Mouse (Mus musculus): Measurements from ENCODE around the gene Gm42878.

Gm42878 gene

DNA sequence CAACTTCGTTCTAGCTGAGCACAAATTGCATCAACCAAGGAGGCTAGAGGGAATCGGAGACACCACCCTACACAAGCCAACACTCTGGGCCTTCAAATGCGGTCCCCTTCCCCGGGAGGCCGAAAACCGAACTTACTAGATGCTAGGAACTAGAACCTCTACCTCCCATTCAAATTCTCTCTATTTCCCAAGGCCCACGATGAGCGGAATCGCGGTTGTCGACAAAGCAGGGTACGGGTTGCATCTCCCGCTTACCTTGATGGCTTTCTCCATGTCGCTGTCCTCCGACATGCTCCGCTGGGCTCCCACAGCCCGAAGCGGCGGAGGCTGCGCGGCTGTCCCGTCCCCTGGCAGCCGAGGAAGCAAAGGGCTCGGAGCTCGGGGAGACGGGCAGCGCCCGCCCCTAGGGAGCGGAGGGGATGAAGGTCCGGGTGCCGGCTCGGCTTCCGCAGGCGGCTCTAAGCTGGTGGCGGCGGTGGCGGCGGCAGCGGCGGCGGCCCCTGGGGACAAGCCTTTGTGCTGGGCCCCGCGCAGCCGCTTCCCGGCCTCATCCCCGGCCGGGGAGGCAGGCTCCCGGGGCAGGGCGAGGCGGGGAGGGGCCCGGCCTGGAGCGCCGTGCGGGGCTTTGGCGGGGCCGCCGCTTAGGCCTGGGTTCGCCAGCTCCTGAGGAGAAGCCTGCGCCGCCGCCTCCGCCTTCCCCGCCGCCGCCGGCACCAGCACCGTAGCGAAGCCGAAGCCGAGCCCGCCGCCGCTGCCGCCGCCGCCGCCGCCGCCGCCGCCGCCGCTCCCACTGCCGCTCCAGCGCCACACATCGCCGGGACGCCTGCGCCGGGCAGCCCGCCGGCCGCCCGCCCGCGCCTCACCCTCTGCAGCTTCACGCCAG lies at the start of gene Gm42878, which contains the start of gene Adam1a:
Gm42878 (minus strand) TSS at position 573 of the 883 bp plus-strand sequence.
Adam1a (minus strand) TSS at position 573 of the 883 bp plus-strand sequence.
- no peak for DNase-seq (ENCODE audit: low read depth)

DNA sequence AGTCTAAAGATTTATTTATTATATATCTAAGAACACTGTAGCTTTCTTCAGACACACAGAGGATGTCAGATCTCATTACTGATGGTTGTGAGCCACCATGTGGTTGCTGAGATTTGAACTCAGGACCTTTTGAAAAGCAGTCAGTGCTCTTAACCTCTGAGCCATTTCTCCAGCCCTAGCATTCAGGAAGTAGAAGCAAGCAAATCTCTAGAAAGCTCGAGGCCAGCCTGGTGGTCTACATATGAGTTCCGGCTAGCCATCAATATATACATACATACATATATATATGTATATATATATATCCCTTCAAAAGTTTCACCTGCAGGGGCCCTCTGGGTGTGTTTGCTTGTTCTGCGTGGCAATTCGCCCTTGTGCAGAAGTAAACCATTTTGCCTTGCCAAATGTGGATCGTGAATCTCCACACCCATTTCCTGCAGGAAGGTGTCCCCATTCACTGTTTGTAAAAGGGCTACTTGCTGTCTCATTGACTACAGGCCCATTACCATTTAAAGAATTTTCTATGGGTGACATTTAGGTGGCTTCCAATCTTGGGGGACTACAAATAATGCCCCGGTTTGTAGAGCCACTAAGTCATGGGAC lies 49.5 kb upstream of the Gm42878 start:
- no peak for DNase-seq (ENCODE audit: low read depth)

DNA sequence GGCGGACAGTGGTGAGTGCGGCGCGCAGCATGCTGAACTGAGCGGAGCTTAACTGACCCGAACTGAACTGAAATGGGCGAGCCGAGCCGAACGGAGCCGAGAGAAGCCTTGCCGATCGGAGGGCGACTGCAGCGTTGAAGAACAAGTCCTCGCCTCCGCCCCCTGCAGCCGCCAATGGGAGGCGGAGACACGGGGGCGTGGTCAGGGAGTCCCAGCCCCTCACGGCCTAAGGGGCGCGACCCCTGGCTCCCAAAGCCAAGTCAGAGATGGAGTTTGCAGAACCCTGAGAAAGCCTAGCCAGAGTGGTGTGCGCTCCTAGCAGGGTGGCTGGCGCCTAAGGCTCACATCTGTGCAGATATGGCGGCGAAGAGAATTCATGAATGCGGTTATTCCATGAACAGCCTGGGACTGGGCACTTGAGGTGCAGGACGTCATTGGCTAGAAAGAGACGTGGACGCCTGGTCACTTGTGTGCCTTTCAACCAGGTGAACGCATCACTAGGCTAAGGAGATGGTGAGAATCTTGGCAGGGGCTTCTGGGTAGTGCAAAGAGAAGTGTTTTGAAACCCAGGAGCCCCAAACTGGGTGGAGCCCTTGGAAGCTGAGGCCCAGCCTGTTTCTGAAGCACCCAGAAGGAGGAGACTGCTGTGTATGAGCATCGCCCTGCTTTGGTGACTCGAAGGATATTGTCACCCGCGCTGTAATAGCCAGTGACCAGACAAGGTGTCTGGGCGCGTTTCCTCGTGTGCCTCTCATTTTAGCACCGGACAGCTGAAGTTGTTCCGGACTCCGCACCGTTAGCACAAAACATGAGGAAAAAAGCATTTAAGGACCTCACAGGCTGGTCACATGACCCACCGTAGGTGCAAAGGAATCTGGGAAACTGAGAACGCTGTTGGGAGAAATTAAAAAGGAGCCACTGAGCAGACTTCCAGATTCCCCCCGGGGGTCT lies 48.4 kb upstream of the Gm42878 start, which contains the start of gene Aldh2:
Aldh2 (minus strand) TSS at position 374 of the 951 bp plus-strand sequence.
- peak; percentile 90 for DNase-seq (ENCODE audit: low read depth)

DNA sequence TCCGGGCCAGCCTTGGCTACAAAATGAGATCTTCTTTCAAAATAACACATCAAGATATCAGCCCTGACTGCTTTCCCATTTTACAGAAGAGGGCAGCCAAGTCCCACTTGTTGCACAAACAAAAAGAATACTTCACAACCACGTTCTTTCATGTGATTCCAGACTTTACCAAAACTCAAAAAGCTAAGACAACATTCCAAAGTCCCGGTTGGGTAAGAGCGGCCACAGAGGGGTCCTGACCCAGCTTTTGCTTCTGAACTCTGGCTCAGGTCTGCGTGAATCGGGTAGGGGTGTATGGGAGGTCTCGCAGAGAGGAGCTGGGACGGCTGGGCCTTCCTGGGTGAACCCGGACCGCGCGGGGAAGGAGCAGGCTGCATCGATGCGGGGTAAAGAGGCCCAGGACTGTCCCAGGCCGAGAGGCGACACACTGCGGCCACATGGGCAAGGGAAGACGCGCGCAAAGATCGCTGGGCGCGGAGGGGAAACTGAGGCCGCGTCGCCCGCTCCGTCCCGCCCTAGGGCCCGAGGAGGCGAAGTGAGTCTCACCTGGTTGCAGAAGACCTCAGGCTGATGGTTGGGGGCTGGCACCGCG lies 47.6 kb upstream of the Gm42878 start:
- DNase-seq (ENCODE audit: low read depth) = peak; percentile 49

DNA sequence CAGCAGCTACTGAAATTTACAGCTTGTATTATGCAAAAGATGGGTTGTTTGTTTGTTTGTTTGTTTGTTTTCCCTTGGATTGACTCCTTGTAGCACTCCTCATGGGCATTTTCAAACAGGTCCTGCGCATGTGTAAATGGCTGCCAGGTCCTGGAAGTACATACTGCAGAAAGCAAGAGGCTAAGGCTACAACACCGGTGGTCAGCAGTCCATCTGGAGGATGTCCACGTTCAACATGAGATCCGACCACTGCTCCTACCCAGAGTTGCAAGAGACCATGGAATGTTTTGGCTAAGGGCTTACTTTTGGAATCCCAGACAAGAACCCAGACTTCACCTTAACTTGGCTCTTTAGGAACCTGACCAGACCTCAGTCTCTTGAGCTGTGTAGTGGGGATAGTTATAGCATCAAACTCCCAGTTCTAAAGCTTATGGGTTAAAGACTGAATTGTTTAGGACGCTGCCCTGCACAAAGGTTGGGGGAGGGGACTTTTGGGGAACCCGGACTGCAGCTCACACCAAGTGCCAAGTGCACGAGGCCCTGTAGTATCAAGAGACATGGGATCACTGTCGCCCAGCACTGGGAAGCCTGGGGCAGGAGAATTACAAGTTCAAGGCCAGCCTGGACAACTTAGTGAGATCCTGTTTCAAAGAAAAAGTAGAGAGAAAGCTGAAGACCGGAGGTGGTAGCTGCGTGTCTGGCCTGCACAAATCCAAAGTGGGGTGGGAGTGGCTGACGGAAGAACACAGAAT lies 47.0 kb upstream of the Gm42878 start:
- no peak for DNase-seq (ENCODE audit: low read depth)

DNA sequence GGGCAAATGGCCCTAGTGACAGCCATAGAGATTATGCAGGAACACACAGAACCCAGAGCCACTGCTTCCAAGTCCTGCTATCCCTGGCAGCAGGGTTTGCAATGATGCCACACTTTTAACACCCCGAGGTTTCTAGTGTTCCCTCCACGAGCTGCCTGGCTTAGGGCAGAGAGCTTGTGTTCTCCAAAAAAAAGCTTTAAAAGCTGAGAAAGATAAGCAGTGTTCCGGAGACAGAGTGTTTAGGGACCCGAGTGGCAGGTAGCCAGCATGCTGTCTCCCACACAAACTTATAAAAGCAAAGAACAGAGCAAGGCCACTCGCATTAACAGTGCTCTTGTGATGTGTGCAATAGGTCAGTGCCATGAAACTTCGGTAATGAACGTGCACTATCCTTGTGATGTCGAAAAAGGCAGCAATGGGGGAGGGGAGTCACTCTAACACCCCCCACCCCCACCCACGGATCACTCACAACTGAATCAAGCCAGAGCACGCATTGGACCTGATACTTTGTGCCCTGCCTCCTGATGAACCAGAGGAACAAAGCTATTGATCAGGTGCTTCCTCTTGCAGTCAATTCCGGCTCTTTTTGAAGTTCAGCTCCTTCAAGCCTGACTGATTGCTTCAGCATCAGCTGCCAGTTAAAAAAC lies 46.3 kb upstream of the Gm42878 start:
- no peak for DNase-seq (ENCODE audit: low read depth)

DNA sequence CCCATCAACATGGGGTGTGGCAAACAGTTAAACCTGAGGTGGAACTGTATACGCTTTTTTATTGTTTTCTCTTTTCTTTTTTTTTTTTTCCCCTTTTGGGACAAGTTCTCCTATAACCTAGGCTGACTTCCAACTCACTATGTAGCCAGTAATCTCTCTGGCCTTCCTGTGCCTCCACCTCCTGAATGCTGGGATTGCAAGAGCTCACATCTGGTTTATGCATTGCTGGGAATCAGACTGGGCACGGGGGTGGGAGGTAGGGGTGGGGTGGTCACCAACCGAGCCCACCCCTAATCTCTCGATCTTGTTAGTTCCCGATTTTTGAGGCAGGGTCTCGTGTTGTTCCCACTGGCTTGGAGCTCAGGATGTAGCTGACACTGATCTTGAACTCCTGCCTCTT lies 44.6 kb upstream of the Gm42878 start:
- no peak for DNase-seq (ENCODE audit: low read depth)

DNA sequence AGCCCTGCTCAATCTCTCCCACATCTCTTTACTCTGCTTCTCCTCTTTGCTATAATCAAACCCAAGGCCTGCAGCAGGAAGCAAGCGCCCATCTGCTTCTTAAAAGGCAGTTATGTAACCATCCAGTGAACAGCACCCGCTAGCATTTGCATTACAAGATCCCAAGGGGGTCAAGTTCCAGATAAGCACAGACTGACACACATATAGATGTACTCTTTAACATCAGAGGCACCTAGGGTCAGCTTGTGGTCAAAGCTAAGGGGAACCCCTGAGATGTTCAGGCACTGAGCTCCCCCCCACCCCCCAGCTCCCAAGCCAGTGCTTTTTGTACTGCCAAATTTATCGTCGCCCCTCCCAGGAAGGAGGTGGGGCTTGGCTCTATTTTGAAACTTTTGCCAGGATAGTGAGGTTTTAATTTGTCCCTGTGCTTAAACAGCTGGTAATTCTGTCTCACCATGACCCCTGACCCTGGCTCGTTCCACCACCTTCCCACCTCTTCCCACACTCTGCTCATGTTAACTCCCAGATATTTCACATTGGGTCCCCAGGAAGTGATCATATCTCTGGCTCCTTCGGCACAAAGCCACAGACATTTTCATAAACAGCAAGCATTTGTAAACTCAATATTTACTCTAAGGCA lies 41.2 kb upstream of the Gm42878 start:
- peak; percentile 10 for DNase-seq (ENCODE audit: low read depth)

DNA sequence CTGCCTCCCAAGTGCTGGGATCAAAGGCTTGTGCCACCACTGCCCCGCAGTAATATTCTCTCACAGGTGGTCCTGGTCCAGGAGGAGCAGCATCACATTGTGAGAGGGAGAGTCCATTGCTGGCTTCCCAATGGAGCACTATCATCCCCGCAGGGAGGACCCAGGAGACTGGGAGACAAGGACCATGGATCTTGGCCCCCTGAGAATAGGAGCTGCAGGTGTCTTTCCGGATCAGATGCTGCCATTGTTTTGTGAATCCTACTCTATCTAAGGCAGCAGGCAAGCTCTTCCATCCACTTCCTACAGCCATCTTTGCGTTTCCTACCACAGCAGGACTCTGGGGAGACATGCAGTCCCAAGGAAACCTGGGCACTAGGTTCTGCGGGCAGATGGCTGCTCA lies 40.4 kb upstream of the Gm42878 start:
- DNase-seq (ENCODE audit: low read depth) = no peak

DNA sequence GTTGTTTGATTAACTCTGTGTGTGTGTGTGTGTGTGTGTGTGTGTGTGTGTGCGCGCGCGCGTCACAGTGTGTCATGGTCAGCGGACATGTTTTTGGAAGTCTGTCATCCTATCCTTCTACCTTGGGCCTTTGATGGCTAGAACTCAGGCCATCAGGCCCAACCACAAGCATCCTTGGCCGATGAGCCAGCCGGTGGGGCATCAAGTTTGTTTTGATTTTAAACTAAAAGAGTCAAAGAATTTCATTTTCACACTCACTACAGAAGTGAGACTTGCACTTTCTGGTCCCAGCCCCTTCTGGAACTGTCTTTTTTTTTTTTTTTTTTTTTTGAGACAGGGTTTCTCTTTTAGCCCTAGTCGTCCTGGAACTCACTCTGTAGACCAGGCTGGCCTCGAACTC lies 39.7 kb upstream of the Gm42878 start:
- DNase-seq (ENCODE audit: low read depth) = no peak

DNA sequence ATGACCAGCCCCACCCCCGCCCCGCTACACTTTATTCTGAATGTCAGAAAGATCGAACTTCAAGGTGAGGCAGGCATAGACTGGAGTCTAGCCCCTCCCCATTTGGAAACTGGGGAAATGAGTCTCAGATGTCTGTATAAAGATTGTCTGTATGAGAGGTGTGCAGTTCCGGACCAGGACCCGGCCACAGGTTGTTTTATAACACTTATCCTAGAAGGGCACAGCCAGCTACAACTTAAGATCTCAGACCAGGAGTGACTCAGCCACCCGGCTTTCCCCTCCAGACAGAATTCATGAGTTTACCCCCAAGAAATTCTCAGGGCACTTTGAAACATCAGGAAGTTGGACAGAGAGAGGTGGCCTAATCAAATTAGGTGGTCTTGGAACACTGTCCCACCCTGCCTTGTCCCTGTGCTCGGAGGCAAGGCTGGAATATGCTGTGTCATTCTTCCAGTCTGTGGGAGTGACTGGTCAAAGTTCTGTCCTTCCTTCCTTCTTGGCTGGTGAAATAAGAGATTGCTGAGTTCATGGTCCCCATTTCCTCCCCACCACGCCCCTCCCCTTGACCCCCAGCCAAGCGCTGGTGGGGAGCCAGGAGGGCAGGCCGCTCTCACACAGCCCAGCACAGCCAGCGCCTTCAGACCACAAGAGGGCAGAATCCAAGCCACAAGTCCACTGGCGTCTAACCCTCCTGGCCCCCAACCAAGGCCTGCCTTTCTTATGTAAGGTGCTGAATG lies 38.7 kb upstream of the Gm42878 start:
- DNase-seq (ENCODE audit: low read depth) = peak; percentile 98

DNA sequence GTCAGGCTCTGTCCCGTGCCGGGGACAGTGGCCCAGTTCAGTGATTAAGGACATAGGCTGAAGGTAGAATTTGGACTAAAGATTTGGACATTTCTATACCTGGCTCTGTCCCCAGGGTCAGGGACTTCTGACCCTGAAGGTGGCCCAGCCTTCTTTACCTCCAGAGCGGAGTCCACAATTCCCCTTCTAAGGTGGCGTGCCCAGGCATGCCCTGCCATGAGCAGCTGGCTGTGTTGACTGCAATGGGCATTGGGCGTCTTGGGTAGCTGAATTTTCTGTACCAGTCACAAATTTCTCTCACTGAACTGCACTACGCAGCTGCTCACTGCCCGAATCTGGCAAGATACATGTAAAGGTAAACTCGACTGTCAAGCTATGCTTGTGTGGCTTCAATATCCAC lies 36.7 kb upstream of the Gm42878 start:
- DNase-seq (ENCODE audit: low read depth) = no peak

DNA sequence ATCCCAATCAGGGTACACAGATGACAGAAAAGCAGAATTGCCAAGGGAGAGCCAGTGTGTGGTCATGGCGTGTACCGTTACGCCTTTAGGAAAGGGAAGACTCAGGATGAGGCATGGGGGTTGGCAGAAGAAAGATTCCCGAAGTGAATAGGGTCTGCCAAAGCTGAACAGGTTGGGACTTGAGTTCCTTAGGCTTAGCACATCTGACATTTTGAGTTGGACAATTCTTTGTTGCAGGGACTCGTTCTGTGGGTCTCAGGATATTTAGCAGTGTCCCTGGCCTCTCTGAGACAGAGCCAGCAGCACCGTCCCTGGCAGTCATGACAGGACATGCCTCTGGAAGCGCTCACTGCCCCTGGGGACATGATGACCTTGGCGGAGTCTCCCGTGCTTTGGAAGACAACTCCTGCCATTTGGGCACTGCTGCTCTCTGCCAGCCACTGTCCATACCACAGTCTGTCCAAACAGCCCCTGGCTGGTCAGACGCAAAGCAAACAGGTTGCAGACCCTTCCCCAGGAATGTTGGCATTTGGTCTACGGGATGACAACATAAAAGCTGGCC lies 31.7 kb upstream of the Gm42878 start:
- no peak for DNase-seq (ENCODE audit: low read depth)

DNA sequence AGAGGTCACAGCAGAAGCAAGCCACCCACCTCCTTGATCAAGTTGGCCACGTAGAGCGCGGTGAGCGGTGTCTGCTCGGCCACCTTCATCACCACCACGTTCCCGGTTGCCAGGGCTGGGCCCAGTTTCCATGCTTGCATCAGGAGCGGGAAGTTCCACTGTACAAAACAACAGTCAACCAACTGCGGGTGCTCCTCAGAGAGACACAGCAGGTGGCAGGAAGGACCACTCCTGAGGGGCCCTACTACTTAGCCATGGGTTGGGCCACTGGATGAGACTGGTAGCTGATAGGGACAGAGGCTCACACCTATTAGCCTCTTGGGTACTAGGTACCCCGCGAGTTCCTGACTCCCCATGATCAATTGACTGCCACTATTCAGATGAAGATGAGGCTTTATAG lies 30.6 kb upstream of the Gm42878 start:
- DNase-seq (ENCODE audit: low read depth) = no peak

DNA sequence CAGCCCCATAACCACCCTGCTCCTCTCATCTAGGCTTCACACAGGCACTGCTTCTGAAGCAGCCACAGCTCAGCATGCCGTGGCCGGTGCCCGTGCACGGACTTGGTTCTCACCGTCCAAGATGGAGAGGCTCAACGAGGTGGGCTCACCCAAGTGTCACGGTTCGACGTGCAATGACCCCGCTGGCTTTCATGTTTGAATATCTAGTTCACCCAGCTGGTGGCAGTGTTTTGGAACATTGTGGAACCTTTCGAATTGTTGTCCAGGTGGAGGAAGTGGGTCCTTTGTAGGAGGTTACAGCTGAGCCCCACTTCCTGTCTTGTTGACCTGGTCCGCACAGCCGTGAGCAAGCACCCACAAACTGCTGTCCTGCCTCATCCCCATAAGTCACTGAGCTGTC lies 28.9 kb upstream of the Gm42878 start:
- no peak for DNase-seq (ENCODE audit: low read depth)

DNA sequence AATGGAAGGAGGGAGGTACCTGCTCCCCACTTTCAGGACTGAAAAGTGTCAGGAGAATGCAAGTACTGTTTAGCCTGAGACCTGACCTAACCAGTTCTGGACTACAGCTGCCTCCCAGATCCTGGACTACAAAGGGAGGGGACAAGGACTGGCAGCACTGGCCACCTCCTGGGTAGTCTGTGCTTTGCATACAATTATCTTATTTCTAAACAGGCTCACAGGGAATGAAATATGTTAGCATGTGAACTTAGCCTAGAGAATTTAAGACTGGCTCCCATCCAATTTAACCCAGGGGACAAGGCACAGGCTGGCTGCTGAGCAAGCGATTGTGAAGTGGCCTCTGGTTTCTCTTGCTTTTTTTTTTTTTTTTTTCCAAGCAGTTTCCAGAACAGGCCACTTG lies 25.5 kb upstream of the Gm42878 start:
- DNase-seq (ENCODE audit: low read depth) = no peak

DNA sequence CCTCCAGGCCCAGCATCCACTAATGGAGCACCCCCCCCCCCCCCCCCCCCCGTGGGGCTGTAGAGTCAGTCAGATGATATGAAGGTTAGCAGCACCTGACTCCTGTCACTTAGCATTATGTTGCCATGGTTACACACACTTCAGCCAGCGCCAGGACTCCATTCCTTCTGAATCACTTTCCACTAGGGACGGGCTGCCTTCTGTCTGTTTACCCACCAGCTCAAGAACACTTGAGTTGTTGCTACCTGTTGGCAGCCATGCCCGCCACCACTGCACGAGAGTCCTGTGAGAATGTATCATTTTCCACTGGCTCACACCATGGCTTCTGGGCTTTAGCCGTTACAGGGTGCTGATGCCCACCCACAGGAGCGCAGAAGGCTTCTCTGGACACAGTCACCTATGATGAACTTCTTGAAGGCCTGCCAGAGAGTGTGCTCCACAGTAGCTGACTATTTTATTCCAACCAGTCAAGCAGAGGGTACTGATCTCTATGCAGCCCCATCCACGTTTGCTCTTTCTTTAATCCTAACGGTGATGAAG lies 24.7 kb upstream of the Gm42878 start:
- no peak for DNase-seq (ENCODE audit: low read depth)

DNA sequence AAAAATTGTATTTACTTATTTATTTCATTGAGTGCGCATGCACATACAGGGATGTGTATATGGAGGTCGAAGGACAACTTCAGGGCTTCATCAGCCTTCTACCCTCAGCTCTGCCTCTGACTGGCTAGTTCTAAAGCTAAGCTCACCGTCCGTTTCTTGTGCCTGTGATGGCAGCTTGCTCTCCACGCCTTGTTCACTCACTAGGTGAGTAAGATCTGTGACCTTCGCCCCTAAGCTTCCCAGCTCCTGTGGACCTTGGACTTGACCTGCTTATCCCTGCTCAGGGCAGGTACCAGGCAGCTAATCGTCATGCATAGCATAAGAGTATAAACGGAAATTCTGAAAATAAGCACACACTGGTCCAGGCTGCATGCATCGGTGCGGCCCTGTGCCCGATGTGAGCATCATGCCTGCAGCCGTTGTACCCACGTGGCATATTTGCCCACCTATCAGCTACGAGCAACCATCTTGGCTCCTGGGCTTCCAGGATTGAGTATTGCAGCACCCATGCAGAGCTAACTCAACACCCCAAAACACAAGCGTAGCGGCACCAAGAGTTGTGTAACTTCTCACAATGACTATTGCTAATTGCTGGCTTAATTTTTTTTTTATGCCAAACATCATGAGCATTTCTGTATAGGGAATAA lies 20.9 kb upstream of the Gm42878 start:
- no peak for DNase-seq (ENCODE audit: low read depth)

All from NIH3T3 (cell line).